Mouse (Mus musculus): ENCODE results near the gene Vmn1r103.
"Not testable (repeated sequence)": the region's sequence is repeated elsewhere in the genome, so short reads cannot be mapped to it uniquely, and the experiment has no call there.

Vmn1r103 gene

GRCm38 (mm10) chr7:20510434-20510833, at the start of gene Vmn1r103:
TSS of gene Vmn1r103 (minus strand) at chr7:20510534.
- not testable (repeated sequence) for DNase-seq (ENCODE audit: extremely low read depth, low read depth)

DNA sequence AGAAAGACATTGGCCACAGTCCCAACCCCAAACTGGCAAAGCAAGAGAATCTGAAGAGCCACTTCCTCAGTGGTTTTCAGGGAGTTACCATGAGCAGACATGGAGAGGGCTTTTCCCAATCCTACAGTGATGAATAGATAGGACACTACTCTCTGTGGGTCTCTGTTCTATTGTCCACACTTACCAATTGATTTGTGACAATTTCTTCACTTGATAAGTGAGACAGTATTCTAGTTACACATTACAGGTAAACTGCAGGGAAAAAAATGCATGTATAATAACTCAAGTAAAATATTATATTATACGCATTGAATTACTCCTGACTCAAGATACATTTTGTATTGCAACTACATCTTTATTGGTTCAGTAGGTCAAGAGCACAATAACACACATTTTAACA, 35.3 kb upstream of the Vmn1r103 start, which contains the start of gene Gm5726:
Gene Gm5726 (minus strand): TSS at position 101 of the 400 bp plus-strand sequence.
- DNase-seq (ENCODE audit: extremely low read depth, low read depth), result not testable (repeated sequence)

DNA sequence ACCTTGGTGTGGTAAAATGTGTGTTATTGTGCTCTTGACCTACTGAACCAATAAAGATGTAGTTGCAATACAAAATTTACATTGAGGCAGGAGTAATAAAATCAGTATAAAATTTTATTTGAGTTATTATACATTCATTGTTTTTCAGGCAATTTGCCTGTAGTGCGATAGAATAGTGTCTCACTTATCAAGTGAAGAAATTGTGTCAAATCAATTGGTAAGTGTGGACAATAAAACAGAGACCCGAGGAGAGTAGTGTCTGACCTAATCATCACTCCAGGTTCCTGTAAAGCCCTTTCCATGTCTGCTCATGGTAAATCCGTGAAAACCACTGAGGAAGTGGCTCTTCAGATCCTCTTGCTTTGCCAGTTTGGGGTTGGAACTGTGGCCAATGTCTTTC, 23.2 kb upstream of the Vmn1r103 start, which contains the start of gene Vmn1r104:
Gene Vmn1r104 (plus strand): TSS at position 301 of the 400 bp plus-strand sequence.
- not testable (repeated sequence) for DNase-seq (ENCODE audit: extremely low read depth, low read depth)

DNA sequence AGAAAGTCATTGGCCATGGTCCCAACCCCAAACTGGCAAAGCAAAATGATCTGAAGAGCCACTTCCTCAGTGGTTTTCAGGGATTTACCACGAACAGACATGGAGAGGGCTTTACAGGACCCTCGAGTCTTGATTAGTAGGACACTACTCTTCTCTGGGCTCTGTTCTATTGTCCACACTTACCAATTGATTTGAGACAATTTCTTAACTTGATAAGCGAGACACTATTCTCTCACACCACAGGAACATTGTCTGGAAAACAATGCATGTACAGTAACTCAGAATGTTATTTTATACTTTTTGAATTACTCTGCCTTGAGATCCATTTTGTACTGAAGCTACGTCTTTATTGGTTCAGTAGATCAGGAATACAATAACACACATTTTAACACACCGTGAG, 35.5 kb downstream of the Vmn1r103 start, which contains the start of gene Gm10670:
Gene Gm10670 (minus strand): TSS at position 101 of the 400 bp plus-strand sequence.
- DNase-seq (ENCODE audit: extremely low read depth, low read depth), result not testable (repeated sequence)

All from MEL-GATA-1-ER (cell line).